Mouse (Mus musculus) myocyte (in vitro differentiated cells): ENCODE results near the gene Aim2.

Source experiments
- CEBPB ChIP-seq: IDR thresholded peaks from 2 replicates; pipeline ENCODE4 v1.6.1; 2011; ENCODE audit warnings: mild to moderate bottlenecking, moderate library complexity; ENCODE audit not compliant: poor library complexity, insufficient read depth, severe bottlenecking
- E2F4 ChIP-seq: IDR thresholded peaks from one replicate; pipeline ENCODE4 v1.6.1; 2011; ENCODE audit warnings: mild to moderate bottlenecking, control low read depth, moderate library complexity; ENCODE audit not compliant: insufficient read depth
- MAX ChIP-seq: IDR thresholded peaks from one replicate; pipeline ENCODE4 v1.6.1; 2011; ENCODE audit warnings: low read depth, mild to moderate bottlenecking, control low read depth
- MYOD1 ChIP-seq, 3 experiments: IDR thresholded peaks; one replicate each; pipeline ENCODE4 v1.6.1; 2011; ENCODE audit warnings: control low read depth in 2 of 3, low read depth in 2 of 3, mild to moderate bottlenecking in 2 of 3, moderate library complexity in 1 of 3; ENCODE audit not compliant: insufficient read length in 2 of 3, control insufficient read depth in 1 of 3
- MYOG ChIP-seq, 3 experiments: IDR thresholded peaks; one replicate each; pipeline ENCODE4 v1.6.1; 2011; ENCODE audit warnings: control low read depth in 2 of 3, low read depth in 2 of 3, mild to moderate bottlenecking in 2 of 3; ENCODE audit not compliant: insufficient read length in 2 of 3, control insufficient read depth in 1 of 3, insufficient read depth in 1 of 3
- POLR2A ChIP-seq: IDR thresholded peaks from one replicate; pipeline ENCODE4 v1.6.1; 2011; ENCODE audit warnings: low read depth, mild to moderate bottlenecking, control low read depth, moderate library complexity; ENCODE audit not compliant: insufficient read length
- POLR2AphosphoS2 ChIP-seq: IDR thresholded peaks from one replicate; pipeline ENCODE4 v1.6.1; 2011; ENCODE audit warnings: low read depth, control low read depth; ENCODE audit not compliant: insufficient read length
- REST ChIP-seq: IDR thresholded peaks from one replicate; pipeline ENCODE4 v1.6.1; 2011; ENCODE audit warnings: mild to moderate bottlenecking, control low read depth, moderate library complexity; ENCODE audit not compliant: insufficient read depth, insufficient read length
- SRF ChIP-seq: IDR thresholded peaks from one replicate; pipeline ENCODE4 v1.6.1; 2011; ENCODE audit warnings: low read depth; ENCODE audit not compliant: control insufficient read depth, insufficient read length
- TCF12 ChIP-seq: IDR thresholded peaks from one replicate; pipeline ENCODE4 v1.6.1; 2011; ENCODE audit warnings: mild to moderate bottlenecking, control low read depth; ENCODE audit not compliant: poor library complexity, insufficient read depth, severe bottlenecking
- TCF3 ChIP-seq: IDR thresholded peaks from one replicate; pipeline ENCODE4 v1.6.1; 2011; ENCODE audit warnings: low read depth, control low read depth; ENCODE audit not compliant: insufficient read length
- USF1 ChIP-seq: IDR thresholded peaks from one replicate; pipeline ENCODE4 v1.6.1; 2011; ENCODE audit warnings: low read depth, mild to moderate bottlenecking, control low read depth, moderate library complexity

GRCm38 (mm10) chr1:173377380-173378112 lies 26.9 kb downstream of the Aim2 start:
- no peak for TF ChIP-seq POLR2A
- TF ChIP-seq MYOD1 (IDR thresholded peaks at IDR 0.05; ENCODE audit: control insufficient read depth in 1 of 3, insufficient read length in 2 of 3, low read depth in 2 of 3) = no peak
- no peak for TF ChIP-seq USF1
- no peak for TF ChIP-seq E2F4
- TF ChIP-seq POLR2AphosphoS2 = no peak
- no peak for TF ChIP-seq TCF12
- no peak for TF ChIP-seq SRF
- no peak for TF ChIP-seq MAX
- TF ChIP-seq CEBPB = no peak
- no peak for TF ChIP-seq TCF3
- TF ChIP-seq REST = no peak
- no peak for TF ChIP-seq MYOG (IDR thresholded peaks at IDR 0.05; ENCODE audit: control insufficient read depth in 1 of 3, insufficient read depth in 1 of 3, insufficient read length in 2 of 3, low read depth in 2 of 3)
